Mouse (Mus musculus) myocyte (in vitro differentiated cells): ENCODE measurements around the gene Gmps.

Experiments
- CEBPB ChIP-seq: IDR thresholded peaks from 2 replicates; pipeline ENCODE4 v1.6.1; 2011; ENCODE audit warnings: mild to moderate bottlenecking, moderate library complexity; ENCODE audit not compliant: poor library complexity, insufficient read depth, severe bottlenecking
- E2F4 ChIP-seq: IDR thresholded peaks from one replicate; pipeline ENCODE4 v1.6.1; 2011; ENCODE audit warnings: mild to moderate bottlenecking, control low read depth, moderate library complexity; ENCODE audit not compliant: insufficient read depth
- MAX ChIP-seq: IDR thresholded peaks from one replicate; pipeline ENCODE4 v1.6.1; 2011; ENCODE audit warnings: low read depth, mild to moderate bottlenecking, control low read depth
- MYOD1 ChIP-seq, 3 experiments: IDR thresholded peaks; one replicate each; pipeline ENCODE4 v1.6.1; 2011; ENCODE audit warnings: control low read depth in 2 of 3, low read depth in 2 of 3, mild to moderate bottlenecking in 2 of 3, moderate library complexity in 1 of 3; ENCODE audit not compliant: insufficient read length in 2 of 3, control insufficient read depth in 1 of 3
- MYOG ChIP-seq, 3 experiments: IDR thresholded peaks; one replicate each; pipeline ENCODE4 v1.6.1; 2011; ENCODE audit warnings: control low read depth in 2 of 3, low read depth in 2 of 3, mild to moderate bottlenecking in 2 of 3; ENCODE audit not compliant: insufficient read length in 2 of 3, control insufficient read depth in 1 of 3, insufficient read depth in 1 of 3
- POLR2A ChIP-seq: IDR thresholded peaks from one replicate; pipeline ENCODE4 v1.6.1; 2011; ENCODE audit warnings: low read depth, mild to moderate bottlenecking, control low read depth, moderate library complexity; ENCODE audit not compliant: insufficient read length
- POLR2AphosphoS2 ChIP-seq: IDR thresholded peaks from one replicate; pipeline ENCODE4 v1.6.1; 2011; ENCODE audit warnings: low read depth, control low read depth; ENCODE audit not compliant: insufficient read length
- REST ChIP-seq: IDR thresholded peaks from one replicate; pipeline ENCODE4 v1.6.1; 2011; ENCODE audit warnings: mild to moderate bottlenecking, control low read depth, moderate library complexity; ENCODE audit not compliant: insufficient read depth, insufficient read length
- SRF ChIP-seq: IDR thresholded peaks from one replicate; pipeline ENCODE4 v1.6.1; 2011; ENCODE audit warnings: low read depth; ENCODE audit not compliant: control insufficient read depth, insufficient read length
- TCF12 ChIP-seq: IDR thresholded peaks from one replicate; pipeline ENCODE4 v1.6.1; 2011; ENCODE audit warnings: mild to moderate bottlenecking, control low read depth; ENCODE audit not compliant: poor library complexity, insufficient read depth, severe bottlenecking
- TCF3 ChIP-seq: IDR thresholded peaks from one replicate; pipeline ENCODE4 v1.6.1; 2011; ENCODE audit warnings: low read depth, control low read depth; ENCODE audit not compliant: insufficient read length
- USF1 ChIP-seq: IDR thresholded peaks from one replicate; pipeline ENCODE4 v1.6.1; 2011; ENCODE audit warnings: low read depth, mild to moderate bottlenecking, control low read depth, moderate library complexity

DNA sequence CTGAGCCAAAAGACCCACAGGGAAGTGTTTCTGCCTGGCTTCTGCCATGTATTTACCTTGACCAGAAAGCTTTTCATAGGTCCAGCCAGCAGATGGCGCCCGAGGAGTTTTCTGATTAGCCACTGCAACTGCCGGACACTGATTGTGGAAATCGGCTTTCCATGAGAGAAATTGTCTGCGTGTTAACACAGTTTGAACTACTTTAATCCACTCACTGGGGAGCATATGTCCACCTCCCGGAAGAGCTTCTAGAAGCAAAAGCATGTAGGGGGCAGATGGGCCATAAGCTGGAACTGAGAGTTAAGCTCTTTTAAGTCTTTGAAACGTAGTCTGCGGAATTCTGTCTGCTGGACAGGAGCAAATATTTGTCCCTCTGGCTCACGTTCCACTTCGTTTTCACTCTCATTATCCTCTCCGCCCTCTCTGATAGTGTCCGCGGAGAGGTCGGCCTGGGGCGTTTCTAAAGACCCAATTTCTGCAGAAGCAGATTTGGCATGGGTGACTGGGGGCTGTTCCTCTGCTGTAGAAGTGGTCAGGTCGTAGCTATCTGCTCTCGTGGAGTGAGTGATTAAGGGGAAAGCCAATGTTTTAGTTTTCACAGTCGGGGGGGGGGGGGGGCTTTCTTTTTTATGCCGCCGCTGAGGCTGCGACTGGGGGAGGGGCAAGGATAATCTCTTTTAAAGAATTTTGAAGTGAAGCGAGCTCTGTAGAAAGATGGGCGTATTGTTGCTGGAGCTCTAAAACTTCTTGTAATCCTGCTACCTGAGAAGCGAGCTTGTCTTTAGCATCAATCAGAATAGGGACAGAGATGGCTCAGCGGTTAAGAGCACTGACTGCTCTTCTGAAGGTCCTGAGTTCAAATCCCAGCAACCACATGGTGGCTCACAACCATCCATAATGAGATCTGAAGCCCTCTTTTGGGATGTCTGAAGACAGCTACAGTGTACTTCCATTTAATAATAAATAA is 64.2 kb downstream of the Gmps start:
- no peak for TF ChIP-seq POLR2A
- TF ChIP-seq TCF12: no peak
- TF ChIP-seq USF1: no peak
- TF ChIP-seq MAX: no peak
- no peak for TF ChIP-seq MYOD1 (IDR thresholded peaks at IDR 0.05; ENCODE audit: control insufficient read depth in 1 of 3, insufficient read length in 2 of 3, low read depth in 2 of 3)
- no peak for TF ChIP-seq POLR2AphosphoS2
- no peak for TF ChIP-seq MYOG (IDR thresholded peaks at IDR 0.05; ENCODE audit: control insufficient read depth in 1 of 3, insufficient read depth in 1 of 3, insufficient read length in 2 of 3, low read depth in 2 of 3)
- TF ChIP-seq E2F4: no peak
- TF ChIP-seq CEBPB: no peak
- no peak for TF ChIP-seq TCF3
- no peak for TF ChIP-seq SRF
- no peak for TF ChIP-seq REST
